Comparison of ENCODE assay signal across 9 mouse cellular contexts in the genomic region with DNA sequence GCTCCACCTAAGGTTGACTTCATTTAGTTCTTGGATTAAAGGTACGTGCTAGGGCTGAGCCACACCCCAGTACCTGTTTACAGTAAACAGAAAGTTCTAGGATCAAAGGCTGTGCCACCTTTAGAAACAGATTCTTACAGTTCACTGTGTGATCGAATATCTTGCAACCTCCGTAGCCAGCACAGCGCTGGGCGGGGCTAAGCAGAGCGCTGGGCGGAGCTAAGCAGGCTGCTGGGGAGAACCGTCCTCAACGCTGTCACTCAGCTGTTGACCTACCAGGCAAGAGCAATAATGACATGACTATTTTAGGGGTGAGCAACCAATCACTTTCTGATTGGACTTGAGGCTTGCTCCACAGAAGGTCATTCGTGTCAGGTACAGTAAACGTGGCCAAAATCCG. TPM values are rescaled to one million over a fixed set of nuclear protein-coding genes. Genes with fewer than 3 reads are reported as not detected.
DNase-seq lines count a peak whose midpoint lies in the region; ATAC-seq and TF ChIP-seq lines count a peak whose summit lies in the region.
"Had no signal": no experiment of that assay in that cellular context is flagged by ENCODE, and none has a peak within 500 bp of the region (broad histone marks: within the 10 kb centered on the region; RNA-seq: fewer than 3 reads in every experiment).

No protein-coding gene starts in this region.

- no peak for ATAC-seq in intestine, embryonic 14.5 days (replicated peaks; ENCODE audit: low FRiP score, low TSS enrichment, low read depth)
- ATAC-seq in liver, embryonic 15.5 days (ENCODE audit: insufficient read depth): peak; percentile 61

- intact Hi-C loops in heart, adult 2 months (cut with DNase I): loop anchor here (10.0 kb wide), 1 partner anchor 154 kb away; the partner anchor contains the start of gene Dazap2

- no peaks in the 10 kb centered on the region for H3K79me2 ChIP-seq in heart, adult 2 months (replicated peaks; ENCODE audit: control insufficient read depth, insufficient read depth, low read length)

- no peak overlapping the region for H3K4me3 ChIP-seq in heart, adult 2 months
- H3K4me3 ChIP-seq in intestine, embryonic 14.5 days (ENCODE audit: low read depth, low read length): no peak overlapping the region; the same call in 1 of the 2 replicates
- peak overlapping the region; percentile 12 for H3K4me3 ChIP-seq in liver, embryonic 15.5 days (replicated peaks)
- no peak overlapping the region for H3K4me3 ChIP-seq in small intestine, adult 2 months (ENCODE audit: low read depth, low read length)

- H3K27me3 ChIP-seq in heart, adult 2 months (ENCODE audit: control insufficient read depth, insufficient read depth, low read length): no peaks in the 10 kb centered on the region
- H3K27me3 ChIP-seq in intestine, embryonic 14.5 days (replicated peaks; ENCODE audit: control insufficient read depth, insufficient read depth, low read length): no peaks in the 10 kb centered on the region
- H3K27me3 ChIP-seq in liver, embryonic 15.5 days: peaks cover 9% of the 10 kb centered on the region; the same call in 1 of the 2 replicates
- H3K27me3 ChIP-seq in small intestine, adult 2 months (ENCODE audit: control insufficient read depth, insufficient read depth, low read length): no peaks in the 10 kb centered on the region

- no peaks in the 10 kb centered on the region for H3K4me1 ChIP-seq in heart, adult 2 months (ENCODE audit: control insufficient read depth, insufficient read depth, low read length)
- H3K4me1 ChIP-seq in intestine, embryonic 14.5 days (replicated peaks; ENCODE audit: control insufficient read depth, insufficient read depth, low read length): no peaks in the 10 kb centered on the region
- H3K4me1 ChIP-seq in liver, embryonic 15.5 days (replicated peaks): peaks cover 28% of the 10 kb centered on the region
- H3K4me1 ChIP-seq in small intestine, adult 2 months (ENCODE audit: control insufficient read depth, insufficient read depth, insufficient read length, low read length): peaks cover 16% of the 10 kb centered on the region

- TF ChIP-seq CTCF in heart, adult 2 months (IDR thresholded peaks at IDR 0.05): no peak
- no peak for TF ChIP-seq CTCF in small intestine, adult 2 months (IDR thresholded peaks at IDR 0.05; ENCODE audit: extremely low read depth, insufficient read length, insufficient replicate concordance, low read depth, low read length)

- TF ChIP-seq EP300 in heart, adult 2 months (IDR thresholded peaks at IDR 0.05; ENCODE audit: insufficient read depth, low read depth, low read length): no peak

- H3K9me3 ChIP-seq in intestine, embryonic 14.5 days (ENCODE audit: control insufficient read depth, low read length): no peaks in the 10 kb centered on the region
- H3K9me3 ChIP-seq in liver, embryonic 15.5 days (replicated peaks): no peaks in the 10 kb centered on the region

- no peak overlapping the region for H3K27ac ChIP-seq in heart, adult 2 months
- no peak overlapping the region for H3K27ac ChIP-seq in intestine, embryonic 14.5 days (ENCODE audit: low read depth)
- no peak overlapping the region for H3K27ac ChIP-seq in liver, embryonic 15.5 days (replicated peaks)
- peak overlapping the region; percentile 3; the same call in 1 of the 2 replicates for H3K27ac ChIP-seq in small intestine, adult 2 months (ENCODE audit: insufficient read depth, low read depth, low read length)

- H3K4me2 ChIP-seq in intestine, embryonic 14.5 days (ENCODE audit: low read length): peak overlapping the region; percentile 36
- peak overlapping the region; percentile 61 for H3K4me2 ChIP-seq in liver, embryonic 15.5 days

- H3K36me3 ChIP-seq in heart, adult 2 months (ENCODE audit: control insufficient read depth, insufficient read depth, low read length): no peaks in the 10 kb centered on the region
- H3K36me3 ChIP-seq in intestine, embryonic 14.5 days (ENCODE audit: control insufficient read depth, insufficient read depth, low read length): no peaks in the 10 kb centered on the region
- no peaks in the 10 kb centered on the region for H3K36me3 ChIP-seq in liver, embryonic 15.5 days (replicated peaks)
- no peaks in the 10 kb centered on the region for H3K36me3 ChIP-seq in small intestine, adult 2 months (ENCODE audit: control insufficient read depth, insufficient read depth, low read length)

- 12% methylated on average over 12 of the region's 12 CpGs for WGBS in heart, adult 2 months
- 10% methylated on average over 12 of the region's 12 CpGs for WGBS in intestine, embryonic 14.5 days
- 7% methylated on average over 12 of the region's 12 CpGs for WGBS in liver, embryonic 15.5 days (ENCODE audit: insufficient replicate concordance)
- 8% methylated on average over 12 of the region's 12 CpGs for WGBS in small intestine, adult 2 months

- no peak for TF ChIP-seq POLR2A in heart, adult 2 months (IDR thresholded peaks at IDR 0.05; ENCODE audit: insufficient read depth, low read depth, low read length)
- TF ChIP-seq POLR2A in small intestine, adult 2 months (IDR thresholded peaks at IDR 0.05; ENCODE audit: low read depth, low read length): no peak

- peak; percentile 29 to 34 for DNase-seq in heart, adult 2 months
- DNase-seq in heart, adult 18-20 months: no peak
- peak; percentile 53 for DNase-seq in embryo, embryonic 10.5 days (ENCODE audit: low spot score)
- DNase-seq in intestine, embryonic 14.5 days (ENCODE audit: low spot score): no peak
- DNase-seq in left cerebral cortex, adult 8-10 months (ENCODE audit: low spot score in 2 of 2): no peak
- DNase-seq in right cerebral cortex, postnatal 25 days: no peak

- H3K9ac ChIP-seq in heart, adult 2 months (ENCODE audit: low read depth, low read length): no peak overlapping the region
- no peak overlapping the region for H3K9ac ChIP-seq in intestine, embryonic 14.5 days (ENCODE audit: low read length)
- peak overlapping the region; percentile 30; the same call in 1 of the 2 replicates for H3K9ac ChIP-seq in liver, embryonic 15.5 days

RNA-seq across cellular contexts. Expression of gene Letmd1, which starts 7.9 kb away (rescaled TPM):
- 10 to 100 TPM; 13.0 to 13.1 TPM for total RNA-seq in heart, adult 2 months (2021)
- polyA plus RNA-seq in heart, adult 2 months (2012; rRNA removed): 31.2 and 32.3 TPM in 2 replicates
- total RNA-seq in heart, adult 18-20 months (2021): 10 to 100 TPM; 10.2 to 23.2 TPM
- polyA plus RNA-seq in intestine, embryonic 14.5 days (2014; fragmentation: Nextera tagmentation; extraction: Ambion mirVana): 38.5 and 40.1 TPM in 2 replicates
- 11.9 and 14.3 TPM in 2 replicates for polyA plus RNA-seq in liver, embryonic 15.5 days (2015; fragmentation: Nextera tagmentation; extraction: Ambion mirVana)
- polyA plus RNA-seq in small intestine, adult 2 months (2012; rRNA removed): 16.3 and 26.1 TPM in 2 replicates
- total RNA-seq in left cerebral cortex, adult 8-10 months (2022): 10 to 100 TPM; 55.3 to 64.5 (median 57.5) TPM

RNA-seq across cellular contexts. Expression of gene Csrnp2, which starts 34.3 kb away (rescaled TPM):
- total RNA-seq in heart, adult 2 months (2021): 1 to 10 TPM; 2.1 to 2.7 TPM
- 1.7 and 3.0 TPM in 2 replicates for polyA plus RNA-seq in heart, adult 2 months (2012; rRNA removed)
- total RNA-seq in heart, adult 18-20 months (2021): 1 to 10 TPM; 1.9 to 2.6 TPM
- 11.3 and 13.5 TPM in 2 replicates for polyA plus RNA-seq in intestine, embryonic 14.5 days (2014; fragmentation: Nextera tagmentation; extraction: Ambion mirVana)
- 0.81 and 0.97 TPM in 2 replicates for polyA plus RNA-seq in liver, embryonic 15.5 days (2015; fragmentation: Nextera tagmentation; extraction: Ambion mirVana)
- 0.62 and 0.96 TPM in 2 replicates for polyA plus RNA-seq in small intestine, adult 2 months (2012; rRNA removed)
- total RNA-seq in left cerebral cortex, adult 8-10 months (2022): 10 to 100 TPM; 29.1 to 31.5 (median 31.2) TPM

RNA-seq across cellular contexts. Expression of gene Slc11a2, which starts 36.1 kb away (rescaled TPM):
- 10 to 100 TPM; 38.9 to 43.7 TPM for total RNA-seq in heart, adult 2 months (2021)
- polyA plus RNA-seq in heart, adult 2 months (2012; rRNA removed): 24.4 and 45.6 TPM in 2 replicates
- 10 to 100 TPM; 37.8 to 44.5 TPM for total RNA-seq in heart, adult 18-20 months (2021)
- polyA plus RNA-seq in intestine, embryonic 14.5 days (2014; fragmentation: Nextera tagmentation; extraction: Ambion mirVana): 17.6 and 20.6 TPM in 2 replicates
- polyA plus RNA-seq in liver, embryonic 15.5 days (2015; fragmentation: Nextera tagmentation; extraction: Ambion mirVana): 39.7 and 43.9 TPM in 2 replicates
- 39.4 and 138 TPM in 2 replicates for polyA plus RNA-seq in small intestine, adult 2 months (2012; rRNA removed)
- total RNA-seq in left cerebral cortex, adult 8-10 months (2022): 10 to 100 TPM; 47.1 to 69.7 (median 54.5) TPM

RNA-seq across cellular contexts. Expression of gene Gm5475, which starts 39.0 kb away (rescaled TPM):
- total RNA-seq in heart, adult 2 months (2021): not detected
- polyA plus RNA-seq in heart, adult 2 months (2012; rRNA removed): not detected in 2 replicates
- total RNA-seq in heart, adult 18-20 months (2021): not detected
- not detected in 2 replicates for polyA plus RNA-seq in intestine, embryonic 14.5 days (2014; fragmentation: Nextera tagmentation; extraction: Ambion mirVana)
- polyA plus RNA-seq in liver, embryonic 15.5 days (2015; fragmentation: Nextera tagmentation; extraction: Ambion mirVana): 0.05 TPM in 2 replicates
- 0.13 and 0.20 TPM in 2 replicates for polyA plus RNA-seq in small intestine, adult 2 months (2012; rRNA removed)
- under 1 TPM in 1 of 4 experiments, not detected in 3; 0.15 TPM for total RNA-seq in left cerebral cortex, adult 8-10 months (2022)
- total RNA-seq: ES-E14 had no signal

Comparison
In these comparisons a context has a peak if more than half of its experiments do, and no peak if none do; other contexts are left out.
1. DNase-seq: peak in heart, adult 2 months (2 of 2) and embryo, embryonic 10.5 days (single experiment); none in heart, adult 18-20 months (0 of 2), intestine, embryonic 14.5 days (single experiment), left cerebral cortex, adult 8-10 months (0 of 2) and right cerebral cortex, postnatal 25 days (single experiment).